Mouse (Mus musculus): ENCODE data around the gene Fam169b.

DNA sequence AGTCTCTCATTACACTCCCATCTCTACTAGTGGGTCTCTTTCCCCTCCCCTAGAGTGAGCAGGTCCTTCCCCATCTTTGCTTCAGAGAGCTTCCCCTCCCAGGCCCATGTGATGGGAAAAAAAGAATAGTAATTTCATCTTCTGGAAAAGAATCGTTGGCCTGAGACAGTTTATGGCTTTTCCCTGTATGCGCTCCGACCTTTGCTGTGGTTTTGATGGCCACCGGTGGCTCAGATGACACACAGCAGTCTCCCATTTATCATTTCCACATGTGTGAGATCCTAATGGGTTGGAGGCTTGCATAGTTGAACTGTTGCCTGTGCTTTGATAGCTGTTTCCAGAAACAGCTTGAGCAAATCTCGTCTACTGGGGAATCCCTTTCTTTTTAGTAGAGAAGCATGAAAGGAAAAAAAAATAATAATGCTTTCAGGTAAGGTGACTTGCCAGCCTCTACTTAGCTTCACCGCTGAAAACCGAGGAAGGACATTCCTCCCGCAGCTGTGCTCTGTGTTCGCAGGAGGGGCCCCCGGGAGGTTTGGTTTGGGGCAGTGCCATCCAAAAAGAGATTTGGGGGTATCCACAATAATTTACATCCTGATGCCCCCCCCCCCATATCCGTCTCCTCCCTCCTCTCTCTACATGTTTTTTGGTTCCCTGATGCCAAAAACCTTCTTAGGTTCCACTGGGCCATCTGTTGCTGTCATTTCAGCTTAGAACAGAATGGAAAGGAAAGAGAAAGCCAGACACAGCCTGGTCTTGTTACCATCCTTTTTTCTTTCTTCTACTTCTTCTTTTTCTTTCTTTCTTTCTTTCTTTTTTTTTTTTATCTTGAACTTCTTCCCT, 3.6 kb downstream of the Fam169b start:
- TF ChIP-seq CTCF (IDR thresholded peaks at IDR 0.05; ENCODE audit: borderline replicate concordance, control insufficient read depth, extremely low read depth, insufficient read depth, low read length, poor library complexity), result no peak
- no peak for TF ChIP-seq POLR2A (IDR thresholded peaks at IDR 0.05; ENCODE audit: control insufficient read depth, extremely low read depth, insufficient read depth, low read length, poor library complexity)

Measured in thymus, adult 2 months (tissue).